Mouse (Mus musculus) Muller cell, postnatal 12 days (primary cell): ENCODE data around the gene Tmem51.
A peak's percentile ranks its signal among the peaks of the same experiment; 100 is the strongest.
"Not testable (repeated sequence)": the region's sequence is repeated elsewhere in the genome, so short reads cannot be mapped to it uniquely, and the experiment has no call there.

Experiments
- DNase-seq: peaks from one replicate; pipeline ENCODE4 v3.0.0-alpha.2; 2015; ENCODE audit errors: inconsistent ontology term

The Tmem51 gene

GRCm38 (mm10) chr4:142060455-142061378 is 23.4 kb downstream of the Tmem51 start:
- DNase-seq: no peak

GRCm38 (mm10) chr4:142059841-142060193 is 24.3 kb downstream of the Tmem51 start:
- no peak for DNase-seq

GRCm38 (mm10) chr4:142059113-142059840 is 24.8 kb downstream of the Tmem51 start:
- DNase-seq: no peak

DNA sequence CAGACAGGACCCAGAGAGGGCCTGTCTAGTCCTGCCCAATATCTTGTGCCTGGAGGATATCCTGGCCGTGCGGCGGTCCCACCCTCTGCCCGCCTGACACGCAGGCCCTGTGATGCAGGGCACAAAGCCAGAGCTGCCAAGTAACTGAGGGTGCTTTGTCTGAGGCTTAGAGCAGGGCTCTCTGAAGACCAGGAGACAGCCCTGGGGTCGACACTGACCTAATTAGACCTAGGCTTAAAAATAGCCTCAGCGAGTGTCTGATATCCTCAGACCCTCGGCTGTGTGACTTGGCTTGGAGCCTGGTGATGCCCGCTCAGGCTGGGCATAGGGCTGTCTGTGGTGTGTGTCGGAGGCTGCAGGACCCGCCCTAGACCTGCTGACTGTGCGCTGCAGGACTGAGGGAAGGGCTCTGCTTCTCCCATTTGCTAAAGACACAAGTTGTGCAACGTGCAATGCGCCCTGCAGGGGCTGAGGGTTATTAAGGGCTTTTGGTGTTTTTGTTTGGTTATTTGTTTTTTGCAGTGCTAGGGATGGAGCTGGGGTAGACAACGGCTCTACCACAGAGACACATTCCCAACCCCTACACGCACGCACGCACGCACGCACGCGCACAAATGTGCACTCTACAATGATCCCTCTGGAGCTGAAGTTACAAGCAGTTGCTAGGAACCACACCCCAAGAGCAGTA is 26.4 kb downstream of the Tmem51 start:
- peak; percentile 47 for DNase-seq

DNA sequence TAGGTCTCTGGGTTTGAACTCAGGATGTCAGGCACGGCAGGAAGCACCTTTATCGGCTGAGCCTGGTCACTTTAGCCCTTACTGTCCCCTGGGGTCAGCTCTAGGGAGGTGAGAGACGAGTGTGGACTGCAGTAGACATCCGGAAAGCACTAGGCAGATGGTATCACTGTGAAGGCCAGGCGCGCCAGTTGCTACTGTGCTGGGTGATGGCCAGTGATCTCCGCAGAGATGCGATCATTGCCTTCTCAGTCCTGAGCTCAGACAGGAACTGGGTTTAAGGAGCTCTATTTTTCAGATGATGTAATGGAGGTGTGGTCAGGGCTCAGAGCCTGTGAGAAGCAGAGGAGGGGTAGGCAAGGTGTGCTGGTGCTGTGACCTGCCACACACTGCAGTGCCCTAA is 28.5 kb downstream of the Tmem51 start:
- no peak for DNase-seq

DNA sequence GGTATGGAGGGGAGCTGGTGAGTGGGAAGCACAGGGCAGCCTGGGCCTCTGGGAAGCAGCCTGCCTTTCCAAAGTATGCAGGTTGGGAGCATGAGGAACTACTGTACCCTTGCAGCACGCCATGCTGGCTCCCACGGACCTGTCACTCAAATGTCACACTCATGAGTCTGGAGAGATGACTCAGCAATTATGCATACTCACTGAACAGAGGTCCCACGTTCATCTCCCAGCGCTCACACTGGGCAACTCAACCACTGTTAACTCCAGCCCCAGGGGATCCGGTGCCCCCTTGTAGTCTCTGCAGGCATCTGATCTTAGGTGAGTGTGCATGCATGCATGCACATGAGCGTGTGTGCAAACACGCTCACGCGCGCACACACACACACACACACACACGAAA is 29.5 kb downstream of the Tmem51 start:
- DNase-seq: peak; percentile 26

DNA sequence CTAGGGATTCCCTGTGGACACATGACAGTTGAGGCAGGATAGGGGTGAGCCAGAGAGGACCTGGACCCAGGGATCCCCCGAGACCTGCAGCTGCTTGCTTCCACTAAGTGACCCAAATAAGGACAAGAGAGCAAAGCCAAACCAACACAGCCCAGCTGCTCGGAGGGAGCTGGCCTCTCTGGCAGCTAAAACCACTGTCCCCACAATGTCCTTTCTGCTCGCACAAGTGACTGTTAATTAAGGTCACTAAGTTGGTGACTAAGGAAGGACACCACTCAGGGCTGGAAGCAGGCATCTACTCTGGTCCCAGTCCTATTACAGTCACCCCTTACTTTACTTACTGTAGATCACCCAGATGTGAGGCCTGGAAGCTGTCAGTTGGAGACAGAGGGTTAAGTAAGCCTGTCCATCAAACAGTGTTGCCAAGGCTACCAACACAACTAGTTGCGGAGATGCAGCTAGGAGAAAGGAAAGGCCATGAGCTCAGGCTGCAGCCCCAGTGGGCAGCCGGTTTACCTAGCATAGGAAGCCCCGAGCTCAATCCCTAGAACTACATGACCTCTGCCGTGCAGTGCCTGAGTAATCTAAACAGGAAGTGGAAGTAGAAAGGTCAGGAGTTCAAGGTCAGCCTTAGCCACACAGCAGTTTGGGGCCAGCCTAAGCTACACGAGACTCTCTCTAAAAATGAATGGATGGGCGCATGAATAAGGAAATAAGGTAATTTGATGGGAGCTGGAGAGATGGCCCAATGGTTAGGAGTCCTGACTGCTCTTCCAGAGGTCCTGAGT is 30.2 kb downstream of the Tmem51 start:
- DNase-seq: peak; percentile 22

GRCm38 (mm10) chr4:142053261-142053660 is 30.8 kb downstream of the Tmem51 start:
- no peak for DNase-seq

DNA sequence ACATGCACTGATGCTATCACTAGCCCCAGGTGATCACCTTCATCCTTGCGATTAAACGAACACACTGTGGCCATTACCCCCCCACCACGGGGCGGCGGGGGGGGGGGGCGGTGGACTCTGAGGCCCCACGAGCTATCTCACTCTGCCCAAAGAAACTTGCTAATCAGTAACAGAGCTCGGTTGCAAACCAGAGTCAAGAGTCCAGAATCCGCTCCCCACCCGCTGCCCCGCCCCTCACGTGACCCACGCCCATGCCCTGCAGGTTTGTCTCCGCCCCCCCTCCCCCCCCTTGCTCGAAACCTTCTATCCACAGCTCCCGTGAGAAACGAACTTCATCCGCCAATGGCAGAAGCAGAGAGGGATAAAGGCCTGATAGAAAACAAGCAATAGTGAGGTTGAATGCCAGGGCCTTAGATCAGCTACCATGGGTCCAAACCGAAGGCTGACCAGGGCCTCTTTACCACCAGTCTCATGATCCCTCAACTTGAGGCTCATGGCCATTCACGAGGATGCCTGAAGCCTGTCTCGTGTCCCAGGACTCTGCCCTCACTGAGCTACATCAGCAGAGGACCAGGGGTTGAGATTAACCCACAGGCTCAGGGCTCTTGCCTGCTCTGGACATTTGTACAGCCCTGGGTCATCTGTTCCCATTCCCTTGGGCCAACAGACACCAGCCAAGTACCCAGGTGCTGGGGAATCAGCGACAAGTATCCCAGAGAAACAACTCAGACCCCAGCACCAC is 31.5 kb downstream of the Tmem51 start:
- no peak for DNase-seq

GRCm38 (mm10) chr4:142051883-142052282 is 32.2 kb downstream of the Tmem51 start:
- DNase-seq: not testable (repeated sequence)

- DNase-seq: no peak
These were observed 34.1 kb downstream of the Tmem51 start for GRCm38 (mm10) chr4:142049963-142050362.

- DNase-seq: no peak
These were observed 35.7 kb downstream of the Tmem51 start for GRCm38 (mm10) chr4:142048391-142048790.

- no peak for DNase-seq
These were observed 37.1 kb downstream of the Tmem51 start for GRCm38 (mm10) chr4:142047005-142047404.

- DNase-seq: no peak
These were observed 37.6 kb downstream of the Tmem51 start for GRCm38 (mm10) chr4:142046496-142046895.

GRCm38 (mm10) chr4:142045595-142046163 is 38.4 kb downstream of the Tmem51 start:
- DNase-seq: no peak

- DNase-seq: no peak
These were observed 39.7 kb downstream of the Tmem51 start for GRCm38 (mm10) chr4:142044452-142044851.

- no peak for DNase-seq
These were observed 44.3 kb downstream of the Tmem51 start for GRCm38 (mm10) chr4:142039662-142040353.

- no peak for DNase-seq
These were observed 46.2 kb downstream of the Tmem51 start for GRCm38 (mm10) chr4:142037897-142038296.

GRCm38 (mm10) chr4:142028533-142028932 is 55.6 kb downstream of the Tmem51 start:
- DNase-seq: no peak

DNA sequence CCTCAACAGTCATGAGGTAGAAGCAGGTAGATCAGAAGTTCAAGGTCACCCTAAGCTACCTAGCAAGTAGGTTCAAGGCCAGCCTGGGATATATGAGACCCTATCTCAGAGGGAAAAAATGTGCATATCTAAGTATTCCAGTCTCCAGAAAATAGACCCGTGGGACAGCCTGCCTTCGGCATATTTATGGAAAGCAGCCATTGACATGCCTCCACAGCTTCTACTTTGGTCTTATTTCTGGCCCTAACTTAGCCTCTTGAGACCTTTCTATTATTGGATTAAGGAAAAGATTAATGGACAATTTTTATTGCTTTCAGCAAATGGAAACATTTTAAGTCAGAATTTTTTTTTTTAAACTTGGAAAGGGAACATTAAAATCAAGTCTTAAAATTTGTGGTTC is 57.1 kb downstream of the Tmem51 start:
- no peak for DNase-seq
